Mouse (Mus musculus): ENCODE results near the gene Zfand3. TPM values are rescaled to one million over a fixed set of nuclear protein-coding genes. Genes with fewer than 3 reads are reported as not detected.
A peak's percentile ranks its signal among the peaks of the same experiment; 100 is the strongest.

Zfand3 gene
- 49.1 and 51.6 TPM in 2 replicates for polyA plus RNA-seq (2014; fragmentation: Nextera tagmentation; extraction: Ambion mirVana)

GRCm38 (mm10) chr17:30004203-30005102 lies at the start of gene Zfand3:
TSS of gene Zfand3 (plus strand) at chr17:30004733.
- Histone ChIP-seq H3K4me1 (ENCODE audit: control insufficient read depth, insufficient read depth, low read length) (peaks cover 27% of the 10 kb centered on the region), H3K9ac (ENCODE audit: low read depth, low read length) (peak within 1 kb of the TSS; percentile 91), H3K27me3 (ENCODE audit: control insufficient read depth, insufficient read depth, low read length) (no peaks in the 10 kb centered on the region), H3K9me3 (ENCODE audit: control insufficient read depth, low read length) (no peaks in the 10 kb centered on the region), H3K4me3 (ENCODE audit: low read length) (peak within 1 kb of the TSS; percentile 80), H3K4me2 (replicated peaks; ENCODE audit: low read depth, low read length) (peak within 1 kb of the TSS; percentile 77), H3K36me3 (ENCODE audit: control insufficient read depth, insufficient read depth, low read length) (no peaks in the 10 kb centered on the region), H3K27ac (ENCODE audit: low read depth, low read length) (peak within 1 kb of the TSS; percentile 100)
- WGBS = 1% methylated on average over 75 of the region's 93 CpGs
- ATAC-seq (ENCODE audit: low FRiP score, low TSS enrichment) = peak; percentile 95

GRCm38 (mm10) chr17:29955880-29956279 lies 48.7 kb upstream of the Zfand3 start:
- WGBS = 73% methylated on average over 8 of the region's 8 CpGs
- H3K9ac ChIP-seq (ENCODE audit: low read depth, low read length) = no peak overlapping the region
- H3K36me3 ChIP-seq (ENCODE audit: control insufficient read depth, insufficient read depth, low read length) = no peaks in the 10 kb centered on the region
- peaks cover 3% of the 10 kb centered on the region; the same call in 1 of the 2 replicates for H3K4me1 ChIP-seq (ENCODE audit: control insufficient read depth, insufficient read depth, low read length)
- H3K9me3 ChIP-seq (ENCODE audit: control insufficient read depth, low read length) = peaks cover 3% of the 10 kb centered on the region; the same call in 1 of the 2 replicates
- no peak overlapping the region for H3K4me2 ChIP-seq (replicated peaks; ENCODE audit: low read depth, low read length)
- H3K27me3 ChIP-seq (ENCODE audit: control insufficient read depth, insufficient read depth, low read length) = no peaks in the 10 kb centered on the region
- ATAC-seq (ENCODE audit: low FRiP score, low TSS enrichment) = no peak
- H3K27ac ChIP-seq (ENCODE audit: low read depth, low read length) = no peak overlapping the region
- no peak overlapping the region for H3K4me3 ChIP-seq (ENCODE audit: low read length)

- Histone ChIP-seq H3K9ac (ENCODE audit: low read depth, low read length) (peak overlapping the region; percentile 29; the same call in 1 of the 2 replicates), H3K4me1 (ENCODE audit: control insufficient read depth, insufficient read depth, low read length) (peaks cover 22% of the 10 kb centered on the region)
Measured at GRCm38 (mm10) chr17:29963730-29964259, 40.7 kb upstream of the Zfand3 start.

DNA sequence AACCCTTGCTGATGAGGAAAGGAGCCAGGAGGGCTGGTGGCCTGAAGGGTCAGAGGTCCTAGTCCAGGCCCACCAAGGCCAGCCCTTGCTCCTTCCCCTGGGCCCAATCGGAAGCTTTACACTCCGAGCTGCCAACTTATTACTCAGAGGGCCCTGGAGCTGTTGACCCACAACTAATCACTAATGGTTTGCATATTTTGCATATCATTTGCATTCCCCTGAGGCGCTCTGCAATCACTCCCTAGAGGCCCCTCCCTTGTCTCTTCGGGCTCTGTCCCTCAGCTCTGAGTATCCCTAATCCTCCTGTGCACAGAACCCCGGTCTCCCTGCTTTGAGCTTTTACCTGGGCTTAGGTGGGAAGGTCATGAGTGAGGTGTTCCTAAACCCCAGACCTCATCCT lies 39.0 kb upstream of the Zfand3 start:
- no peak overlapping the region for H3K4me3 ChIP-seq (ENCODE audit: low read length)
- H3K4me1 ChIP-seq (ENCODE audit: control insufficient read depth, insufficient read depth, low read length) = peaks cover 22% of the 10 kb centered on the region
- no peak overlapping the region for H3K9ac ChIP-seq (ENCODE audit: low read depth, low read length)
- WGBS = 20% methylated on average over 5 of the region's 5 CpGs
- H3K9me3 ChIP-seq (ENCODE audit: control insufficient read depth, low read length) = no peaks in the 10 kb centered on the region
- peaks cover 3% of the 10 kb centered on the region for H3K27me3 ChIP-seq (ENCODE audit: control insufficient read depth, insufficient read depth, low read length)
- no peak for ATAC-seq (ENCODE audit: low FRiP score, low TSS enrichment)
- H3K4me2 ChIP-seq (replicated peaks; ENCODE audit: low read depth, low read length) = no peak overlapping the region
- no peak overlapping the region for H3K27ac ChIP-seq (ENCODE audit: low read depth, low read length)
- H3K36me3 ChIP-seq (ENCODE audit: control insufficient read depth, insufficient read depth, low read length) = no peaks in the 10 kb centered on the region

More at GRCm38 (mm10) chr17:29963730-29964259, 40.7 kb upstream of the Zfand3 start:
- Histone ChIP-seq H3K4me3 (ENCODE audit: low read length) (peak overlapping the region; percentile 12), H3K27ac (ENCODE audit: low read depth, low read length) (no peak overlapping the region), H3K27me3 (ENCODE audit: control insufficient read depth, insufficient read depth, low read length) (peaks cover 3% of the 10 kb centered on the region), H3K36me3 (ENCODE audit: control insufficient read depth, insufficient read depth, low read length) (no peaks in the 10 kb centered on the region), H3K4me2 (replicated peaks; ENCODE audit: low read depth, low read length) (peak overlapping the region; percentile 37), H3K9me3 (ENCODE audit: control insufficient read depth, low read length) (peaks cover 3% of the 10 kb centered on the region; the same call in 1 of the 2 replicates)
- ATAC-seq (ENCODE audit: low FRiP score, low TSS enrichment) = peak; percentile 59
- 1% methylated on average over 11 of the region's 11 CpGs for WGBS

DNA sequence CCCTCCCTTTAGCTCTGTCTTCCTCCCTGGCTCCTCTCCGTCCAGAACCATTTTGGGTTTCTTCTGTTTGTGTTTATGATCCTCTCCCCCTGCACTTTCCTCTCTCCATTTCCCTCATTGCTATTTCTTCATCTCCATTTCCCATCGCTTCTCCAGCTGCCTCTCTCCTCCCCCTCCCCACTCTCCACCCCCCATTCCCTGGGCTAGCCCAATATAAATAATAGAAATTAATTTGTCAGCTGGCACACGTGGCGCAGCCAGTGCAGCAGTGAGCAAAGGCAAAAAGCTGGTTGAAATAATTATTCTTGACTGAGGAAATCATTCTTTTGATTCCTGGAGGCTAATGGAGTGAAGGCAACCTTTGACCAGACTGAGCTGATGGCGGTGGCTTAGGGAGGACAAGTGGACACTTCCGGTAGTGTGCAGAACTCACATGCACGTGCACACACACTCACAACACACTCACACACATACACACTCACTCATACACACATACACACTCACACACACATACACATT lies 34.4 kb upstream of the Zfand3 start, which contains the start of gene Mdga1:
TSS of gene Mdga1 (minus strand) at position 51 of the 519 bp plus-strand sequence.
- H3K36me3 ChIP-seq (ENCODE audit: control insufficient read depth, insufficient read depth, low read length) = no peaks in the 10 kb centered on the region
- H3K4me2 ChIP-seq (replicated peaks; ENCODE audit: low read depth, low read length) = no peak within 1 kb of the TSS
- H3K9me3 ChIP-seq (ENCODE audit: control insufficient read depth, low read length) = no peaks in the 10 kb centered on the region
- H3K27me3 ChIP-seq (ENCODE audit: control insufficient read depth, insufficient read depth, low read length) = peaks cover 7% of the 10 kb centered on the region
- H3K27ac ChIP-seq (ENCODE audit: low read depth, low read length) = no peak within 1 kb of the TSS
- no peak within 1 kb of the TSS for H3K4me3 ChIP-seq (ENCODE audit: low read length)
- H3K4me1 ChIP-seq (ENCODE audit: control insufficient read depth, insufficient read depth, low read length) = no peaks in the 10 kb centered on the region
- ATAC-seq (ENCODE audit: low FRiP score, low TSS enrichment) = no peak
- H3K9ac ChIP-seq (ENCODE audit: low read depth, low read length) = no peak within 1 kb of the TSS
- 58% methylated on average over 7 of the region's 7 CpGs for WGBS

- no peak overlapping the region for H3K9ac ChIP-seq (ENCODE audit: low read depth, low read length)
- H3K4me3 ChIP-seq (ENCODE audit: low read length) = no peak overlapping the region
- H3K4me1 ChIP-seq (ENCODE audit: control insufficient read depth, insufficient read depth, low read length) = no peaks in the 10 kb centered on the region
- 0 out of 2 replicates have a peak overlapping the region, but pooled peaks have one; percentile 5 for H3K4me2 ChIP-seq (replicated peaks; ENCODE audit: low read depth, low read length)
- WGBS = 15% methylated on average over 15 of the region's 15 CpGs
- no peaks in the 10 kb centered on the region for H3K36me3 ChIP-seq (ENCODE audit: control insufficient read depth, insufficient read depth, low read length)
- peak; percentile 78 for ATAC-seq (ENCODE audit: low FRiP score, low TSS enrichment)
- no peaks in the 10 kb centered on the region for H3K9me3 ChIP-seq (ENCODE audit: control insufficient read depth, low read length)
- H3K27ac ChIP-seq (ENCODE audit: low read depth, low read length) = no peak overlapping the region
- H3K27me3 ChIP-seq (ENCODE audit: control insufficient read depth, insufficient read depth, low read length) = peaks cover 3% of the 10 kb centered on the region; the same call in 1 of the 2 replicates
Measured at GRCm38 (mm10) chr17:29971761-29972432, 32.6 kb upstream of the Zfand3 start.

DNA sequence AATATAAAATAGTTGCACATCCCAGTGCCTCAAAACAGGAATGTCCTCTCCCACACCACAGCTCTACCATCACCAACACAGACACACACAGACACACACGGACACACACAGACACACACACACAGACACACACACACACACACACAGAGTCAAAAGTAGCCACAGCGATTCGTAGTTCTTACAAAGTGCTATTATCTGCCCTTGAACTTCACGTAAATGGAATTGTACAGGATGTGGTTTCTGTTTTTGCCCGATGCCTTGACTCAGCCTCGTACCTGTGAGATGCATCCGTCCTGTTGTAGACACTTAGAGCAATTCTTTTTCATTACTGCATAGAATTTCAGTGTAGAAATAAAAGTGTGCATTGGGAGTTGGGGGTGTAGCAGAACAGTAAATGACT lies 31.3 kb upstream of the Zfand3 start:
- no peaks in the 10 kb centered on the region for H3K36me3 ChIP-seq (ENCODE audit: control insufficient read depth, insufficient read depth, low read length)
- no peak overlapping the region for H3K27ac ChIP-seq (ENCODE audit: low read depth, low read length)
- H3K4me2 ChIP-seq (replicated peaks; ENCODE audit: low read depth, low read length) = no peak overlapping the region
- no peak overlapping the region for H3K9ac ChIP-seq (ENCODE audit: low read depth, low read length)
- no peak overlapping the region for H3K4me3 ChIP-seq (ENCODE audit: low read length)
- no peaks in the 10 kb centered on the region for H3K9me3 ChIP-seq (ENCODE audit: control insufficient read depth, low read length)
- WGBS = 93% methylated on average over 7 of the region's 7 CpGs
- H3K27me3 ChIP-seq (ENCODE audit: control insufficient read depth, insufficient read depth, low read length) = peaks cover 3% of the 10 kb centered on the region; the same call in 1 of the 2 replicates
- H3K4me1 ChIP-seq (ENCODE audit: control insufficient read depth, insufficient read depth, low read length) = no peaks in the 10 kb centered on the region
- ATAC-seq (ENCODE audit: low FRiP score, low TSS enrichment) = no peak

GRCm38 (mm10) chr17:29975731-29976130 lies 28.8 kb upstream of the Zfand3 start:
- ATAC-seq (ENCODE audit: low FRiP score, low TSS enrichment) = peak; percentile 61; the same call in 1 of the 2 replicates
- H3K9ac ChIP-seq (ENCODE audit: low read depth, low read length) = no peak overlapping the region
- H3K4me1 ChIP-seq (ENCODE audit: control insufficient read depth, insufficient read depth, low read length) = no peaks in the 10 kb centered on the region
- H3K4me2 ChIP-seq (replicated peaks; ENCODE audit: low read depth, low read length) = no peak overlapping the region
- H3K9me3 ChIP-seq (ENCODE audit: control insufficient read depth, low read length) = no peaks in the 10 kb centered on the region
- no peak overlapping the region for H3K27ac ChIP-seq (ENCODE audit: low read depth, low read length)
- peaks cover 3% of the 10 kb centered on the region; the same call in 1 of the 2 replicates for H3K27me3 ChIP-seq (ENCODE audit: control insufficient read depth, insufficient read depth, low read length)
- H3K4me3 ChIP-seq (ENCODE audit: low read length) = no peak overlapping the region
- H3K36me3 ChIP-seq (ENCODE audit: control insufficient read depth, insufficient read depth, low read length) = no peaks in the 10 kb centered on the region
- 6% methylated on average over 8 of the region's 8 CpGs for WGBS
